Mouse (Mus musculus): Measurements from ENCODE around the gene Abcd2.

Gene Abcd2

GRCm38 (mm10) chr15:91163454-91163853 is 28.1 kb downstream of the Abcd2 start:
- in situ Hi-C loops (cut with MboI; ENCODE audit: low sequenced_read_pairs): no loop called here

- in situ Hi-C loops (cut with MboI; ENCODE audit: low sequenced_read_pairs): no loop called here
These were observed 30.4 kb downstream of the Abcd2 start for GRCm38 (mm10) chr15:91161153-91161552.

DNA sequence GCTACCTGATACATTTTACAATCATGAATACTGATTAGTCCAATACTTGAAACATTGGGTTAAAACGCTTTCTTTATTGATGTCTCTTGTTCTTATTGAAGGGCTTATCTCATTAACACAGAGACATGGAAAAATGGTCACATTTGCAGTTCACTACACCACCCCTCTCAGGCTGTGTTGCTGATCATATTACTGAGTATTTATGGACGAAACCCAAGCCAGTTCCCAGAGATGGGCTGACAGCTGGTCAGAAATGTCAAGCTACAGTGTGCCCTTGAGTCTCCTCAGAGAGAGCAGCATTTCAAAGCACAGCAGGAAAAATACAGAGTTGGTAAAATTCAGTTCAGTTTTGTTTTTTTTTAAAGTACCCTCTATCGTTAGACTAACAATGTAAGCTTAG is 38.3 kb downstream of the Abcd2 start:
- in situ Hi-C loops (cut with MboI; ENCODE audit: low sequenced_read_pairs): no loop called here

GRCm38 (mm10) chr15:91152592-91152991 is 39.0 kb downstream of the Abcd2 start:
- in situ Hi-C loops (cut with MboI; ENCODE audit: low sequenced_read_pairs): no loop called here

GRCm38 (mm10) chr15:91124584-91124983 is 67.0 kb downstream of the Abcd2 start:
- in situ Hi-C loops (cut with MboI; ENCODE audit: low sequenced_read_pairs): no loop called here

DNA sequence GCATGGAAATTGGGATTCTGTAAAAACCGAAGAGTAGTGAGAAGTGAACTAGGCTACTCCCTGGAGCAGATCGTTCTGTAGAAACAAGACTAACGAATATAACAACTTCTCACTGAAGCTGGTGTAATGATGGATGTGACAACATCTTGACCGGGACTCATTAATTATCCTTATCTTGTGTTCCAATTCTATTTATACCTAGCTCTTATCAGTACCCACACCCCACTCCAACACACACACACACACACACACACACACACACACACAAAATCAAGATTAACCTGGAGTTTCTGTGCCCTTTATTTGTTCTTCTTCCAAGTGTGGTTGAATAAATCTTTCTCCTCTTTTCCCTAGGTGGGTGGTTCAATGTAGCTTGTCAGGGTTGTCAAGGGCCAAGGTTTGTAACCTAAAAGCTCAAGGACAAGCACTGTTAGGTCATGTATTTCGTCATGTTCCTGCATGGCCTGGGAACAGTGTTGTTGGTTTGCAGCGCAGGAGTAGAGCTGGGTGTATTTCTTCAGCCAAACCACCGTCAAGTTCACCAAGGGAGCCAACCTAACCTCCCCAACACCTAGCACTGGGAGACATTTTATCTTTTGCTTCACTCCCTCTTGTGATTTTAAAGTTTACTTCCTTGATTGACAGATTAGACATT is 78.9 kb downstream of the Abcd2 start:
- in situ Hi-C loops (cut with MboI; ENCODE audit: low sequenced_read_pairs): no loop called here

DNA sequence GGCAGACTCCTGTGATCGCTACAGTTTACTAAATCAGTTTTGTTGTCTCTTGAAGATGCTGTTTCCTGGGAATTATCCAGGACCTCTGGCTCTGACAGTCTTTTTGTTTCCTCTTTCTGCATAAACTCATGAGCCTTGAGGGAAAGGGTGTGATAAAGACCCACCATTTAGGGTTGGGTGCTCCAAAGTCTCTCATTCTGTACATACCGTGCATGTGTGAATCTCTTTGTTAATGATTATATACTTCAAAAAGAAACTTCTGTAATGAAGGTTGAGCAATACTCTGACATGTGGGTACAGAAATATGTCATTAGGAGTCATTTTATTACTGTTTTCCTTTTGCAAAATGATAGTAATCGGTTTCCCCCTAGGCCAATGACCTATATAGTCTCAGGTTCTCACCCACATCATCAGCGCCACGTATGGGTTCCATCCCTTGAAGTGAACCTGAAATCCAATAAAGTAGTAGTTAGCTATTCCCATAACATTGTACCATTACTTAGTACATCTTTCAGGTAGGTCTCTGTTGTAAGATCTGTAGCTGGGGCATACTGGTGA is 83.4 kb downstream of the Abcd2 start:
- in situ Hi-C loops (cut with MboI; ENCODE audit: low sequenced_read_pairs): no loop called here

GRCm38 (mm10) chr15:91104934-91105333 is 86.7 kb downstream of the Abcd2 start:
- in situ Hi-C loops (cut with MboI; ENCODE audit: low sequenced_read_pairs): no loop called here

GRCm38 (mm10) chr15:91104276-91104675 is 87.3 kb downstream of the Abcd2 start:
- in situ Hi-C loops (cut with MboI; ENCODE audit: low sequenced_read_pairs): no loop called here

GRCm38 (mm10) chr15:91103814-91104213 is 87.8 kb downstream of the Abcd2 start:
- in situ Hi-C loops (cut with MboI; ENCODE audit: low sequenced_read_pairs): no loop called here

GRCm38 (mm10) chr15:91103305-91103704 is 88.3 kb downstream of the Abcd2 start:
- in situ Hi-C loops (cut with MboI; ENCODE audit: low sequenced_read_pairs): no loop called here

DNA sequence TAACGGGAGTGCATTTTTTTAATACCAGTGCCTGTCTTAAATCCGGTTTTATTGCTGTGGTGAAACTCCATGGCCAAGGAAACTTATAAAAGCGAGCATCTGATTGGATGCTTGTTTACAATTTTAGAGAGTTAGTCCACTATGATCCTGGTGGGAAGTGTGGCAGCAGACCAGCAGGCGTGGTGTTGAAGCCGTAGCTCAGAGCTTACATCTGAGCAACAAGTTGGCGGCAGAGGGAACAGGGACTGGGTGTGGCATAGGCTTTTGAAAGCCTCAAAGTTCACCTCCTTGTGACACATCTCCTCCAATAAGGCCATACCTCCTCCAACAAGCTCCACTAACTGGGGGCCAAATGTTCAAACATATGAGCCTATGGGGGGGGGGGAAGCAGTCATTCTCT is 95.0 kb downstream of the Abcd2 start:
- in situ Hi-C loops (cut with MboI; ENCODE audit: low sequenced_read_pairs): no loop called here

Measured in CH12F3 (cell line).